Mouse (Mus musculus) liver, embryonic 14.5 days (tissue): Measurements from ENCODE around the gene Tmem132d.

Experiments used
- CTCF ChIP-seq: IDR thresholded peaks from 2 replicates; pipeline ENCODE4 v1.5.1; 2016; ENCODE audit warnings: antibody characterized with exemption, low read depth, control low read depth
- EP300 ChIP-seq: IDR thresholded peaks from 2 replicates; pipeline ENCODE4 v1.6.1; 2016; ENCODE audit warnings: antibody characterized with exemption, low read depth

- TF ChIP-seq CTCF, result no peak
- no peak for TF ChIP-seq EP300
Observed at GRCm38 (mm10) chr5:128407546-128407945, 25.3 kb downstream of the Tmem132d start.
